ENCODE assay signal across 17 mouse cellular contexts in genomic region chr5:57940457-57940856, GRCm38 (mm10).
DNase-seq lines count a peak whose midpoint lies in the region; ATAC-seq lines count a peak whose summit lies in the region.
"Had no signal": no experiment of that assay in that cellular context is flagged by ENCODE, and none has a peak within 500 bp of the region (broad histone marks: within the 10 kb centered on the region; RNA-seq: fewer than 3 reads in every experiment).

No protein-coding gene starts in this region.

- peak; percentile 93 for DNase-seq in 416B (ENCODE audit: low read depth)
- DNase-seq in Muller cell, postnatal 12 days (ENCODE audit: inconsistent ontology term): peak; percentile 32
- peak; percentile 58 for DNase-seq in fat pad, adult 2 months (ENCODE audit: extremely low read depth, low read depth, low spot score)
- DNase-seq in thymus, postnatal 0 days (ENCODE audit: low spot score): no peak
- DNase-seq in cerebellum, postnatal 36 days: no peak
- no peak for DNase-seq in heart, adult 8-10 months (ENCODE audit: low spot score)
- no peak for DNase-seq in layer of hippocampus, postnatal 25 days (ENCODE audit: extremely low spot score in 1 of 2, low spot score in 1 of 2)
- DNase-seq: adrenal gland, postnatal 14 days; cerebellum, adult 11-12 months; cerebellum, adult 9-10 months; embryo, embryonic 11 days; gastrocnemius, postnatal 14 days; heart, adult 18-20 months had no signal

- peak; percentile 80 for ATAC-seq in megakaryocyte, adult 5-6 weeks (ENCODE audit: poor library complexity, severe bottlenecking)
- ATAC-seq: activated CD4-positive, CD25-positive, alpha-beta regulatory T cell, adult 4 months; forebrain, embryonic 16.5 days; intestine, embryonic 15.5 days had no signal

Comparison
In these comparisons a context has a peak if more than half of its experiments do, and no peak if none do; other contexts are left out.
1. DNase-seq: peak in 416B (single experiment), Muller cell, postnatal 12 days (single experiment) and fat pad, adult 2 months (single experiment); none in thymus, postnatal 0 days (single experiment), cerebellum, postnatal 36 days (0 of 2), heart, adult 8-10 months (single experiment) and layer of hippocampus, postnatal 25 days (0 of 2).